Mouse (Mus musculus): ENCODE results near the gene 2410137M14Rik. TPM values are rescaled to one million over a fixed set of nuclear protein-coding genes. Genes with fewer than 3 reads are reported as not detected.
"Not testable (repeated sequence)": the region's sequence is repeated elsewhere in the genome, so short reads cannot be mapped to it uniquely, and the experiment has no call there.

The 2410137M14Rik gene
- polyA plus RNA-seq, 1 experiment, result 1.5 TPM

DNA sequence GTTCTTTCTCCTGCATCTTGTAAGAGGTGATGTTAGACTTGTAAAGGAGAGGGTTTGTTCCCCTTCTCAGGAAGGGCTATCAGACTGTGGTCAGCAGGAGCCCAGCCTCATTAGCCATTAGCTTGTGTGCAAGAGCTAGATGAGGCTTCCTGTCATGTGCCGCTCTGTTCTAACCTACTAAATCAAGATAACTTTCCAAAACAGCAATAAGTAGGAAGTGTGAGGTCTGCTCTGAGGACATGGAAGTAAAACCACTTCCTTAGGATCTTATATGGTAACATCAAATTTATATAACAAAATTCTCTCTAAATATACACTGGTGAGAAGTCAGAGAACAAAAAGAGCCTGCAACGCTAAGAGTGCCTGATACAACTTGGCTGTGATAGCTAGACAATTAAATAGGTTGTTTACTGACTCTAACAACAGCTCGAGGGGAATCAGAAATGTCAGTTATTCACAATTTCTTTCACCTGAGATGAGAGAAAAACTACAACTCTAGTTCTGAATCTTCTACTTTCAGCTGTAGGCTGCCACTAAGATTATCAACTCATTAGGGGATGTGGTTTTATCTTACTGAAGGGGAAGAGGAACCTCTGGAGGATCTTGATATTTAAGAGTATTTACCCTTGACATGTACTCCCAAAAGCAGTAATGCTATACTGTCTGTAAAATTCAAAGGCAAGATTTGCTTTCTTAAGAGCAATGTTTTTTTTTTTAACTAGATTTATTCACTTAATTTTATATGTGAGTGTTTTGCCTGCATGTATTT lies 11.5 kb upstream of the 2410137M14Rik start:
- DNase-seq (ENCODE audit: low read depth), result no peak
- TF ChIP-seq CTCF (IDR thresholded peaks at IDR 0.05; ENCODE audit: borderline replicate concordance, extremely low read depth, insufficient read depth, insufficient read length), result no peak
- TF ChIP-seq POLR2A (IDR thresholded peaks at IDR 0.05; ENCODE audit: borderline replicate concordance, extremely low read depth, insufficient read depth, insufficient read length, poor library complexity, severe bottlenecking), result no peak

DNA sequence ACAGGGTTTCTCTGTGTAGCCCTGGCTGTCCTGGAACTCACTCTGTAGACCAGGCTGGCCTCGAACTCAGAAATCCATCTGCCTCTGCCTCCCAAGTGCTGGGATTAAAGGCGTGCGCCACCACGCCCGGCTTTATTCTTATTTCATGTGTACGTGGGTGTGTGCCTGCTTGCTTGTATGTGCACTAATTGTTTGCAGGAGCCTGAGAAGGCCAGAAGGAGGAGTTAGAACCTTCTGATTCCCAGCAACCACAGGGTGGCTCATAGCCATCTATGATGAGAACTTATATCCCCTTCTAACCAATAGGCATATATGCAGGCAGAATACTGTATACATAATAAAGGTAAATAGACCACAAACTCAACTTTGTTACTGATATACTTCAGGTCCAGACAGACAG lies 9.6 kb upstream of the 2410137M14Rik start:
- DNase-seq (ENCODE audit: low read depth), result not testable (repeated sequence)

DNA sequence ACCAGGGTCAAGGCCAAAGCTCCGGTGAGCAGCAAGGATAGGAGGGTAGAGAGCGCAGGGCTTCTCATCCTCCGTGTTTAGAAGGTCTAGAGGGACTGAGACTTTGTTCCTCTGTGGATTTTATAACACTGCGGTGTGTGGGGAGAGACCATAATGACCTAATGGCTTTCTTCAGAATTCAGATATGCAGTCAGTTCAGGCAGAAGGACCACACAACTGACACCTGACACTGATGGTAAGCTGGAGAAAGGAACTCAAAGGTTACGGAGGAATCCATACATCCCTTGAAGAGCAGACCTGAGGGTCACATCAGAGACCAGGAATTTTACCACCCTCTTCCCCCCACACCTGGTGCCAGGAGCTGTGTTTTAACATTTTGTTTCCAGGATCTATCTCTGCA lies 8.4 kb upstream of the 2410137M14Rik start, which contains the start of gene H2-M5:
H2-M5 (minus strand) TSS at position 101 of the 400 bp plus-strand sequence.
- DNase-seq (ENCODE audit: low read depth), result no peak
- TF ChIP-seq CTCF (IDR thresholded peaks at IDR 0.05; ENCODE audit: borderline replicate concordance, extremely low read depth, insufficient read depth, insufficient read length) (no peak), POLR2A (IDR thresholded peaks at IDR 0.05; ENCODE audit: borderline replicate concordance, extremely low read depth, insufficient read depth, insufficient read length, poor library complexity, severe bottlenecking) (no peak)

DNA sequence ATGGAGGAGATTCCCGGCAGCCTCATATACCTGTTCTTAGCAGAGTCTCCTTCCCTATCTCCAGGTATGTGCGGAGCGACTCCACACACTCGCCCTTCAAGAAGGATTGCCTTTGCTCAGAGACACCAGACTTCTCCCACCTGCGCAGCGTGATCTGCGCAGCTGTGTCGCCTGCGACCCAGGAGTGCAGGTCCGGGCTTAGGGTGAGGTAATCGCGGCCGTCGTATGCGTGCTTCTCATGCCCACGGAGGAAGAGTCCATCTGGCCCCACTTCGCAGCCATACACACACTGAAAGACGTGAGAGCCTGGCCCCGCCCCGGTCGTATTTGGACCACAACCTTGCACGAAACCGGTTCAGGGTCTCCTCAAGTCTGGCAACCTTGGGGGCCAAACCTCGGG lies 7.4 kb upstream of the 2410137M14Rik start:
- no peak for DNase-seq (ENCODE audit: low read depth)
- TF ChIP-seq CTCF (IDR thresholded peaks at IDR 0.05; ENCODE audit: borderline replicate concordance, extremely low read depth, insufficient read depth, insufficient read length) (no peak), POLR2A (IDR thresholded peaks at IDR 0.05; ENCODE audit: borderline replicate concordance, extremely low read depth, insufficient read depth, insufficient read length, poor library complexity, severe bottlenecking) (no peak)

DNA sequence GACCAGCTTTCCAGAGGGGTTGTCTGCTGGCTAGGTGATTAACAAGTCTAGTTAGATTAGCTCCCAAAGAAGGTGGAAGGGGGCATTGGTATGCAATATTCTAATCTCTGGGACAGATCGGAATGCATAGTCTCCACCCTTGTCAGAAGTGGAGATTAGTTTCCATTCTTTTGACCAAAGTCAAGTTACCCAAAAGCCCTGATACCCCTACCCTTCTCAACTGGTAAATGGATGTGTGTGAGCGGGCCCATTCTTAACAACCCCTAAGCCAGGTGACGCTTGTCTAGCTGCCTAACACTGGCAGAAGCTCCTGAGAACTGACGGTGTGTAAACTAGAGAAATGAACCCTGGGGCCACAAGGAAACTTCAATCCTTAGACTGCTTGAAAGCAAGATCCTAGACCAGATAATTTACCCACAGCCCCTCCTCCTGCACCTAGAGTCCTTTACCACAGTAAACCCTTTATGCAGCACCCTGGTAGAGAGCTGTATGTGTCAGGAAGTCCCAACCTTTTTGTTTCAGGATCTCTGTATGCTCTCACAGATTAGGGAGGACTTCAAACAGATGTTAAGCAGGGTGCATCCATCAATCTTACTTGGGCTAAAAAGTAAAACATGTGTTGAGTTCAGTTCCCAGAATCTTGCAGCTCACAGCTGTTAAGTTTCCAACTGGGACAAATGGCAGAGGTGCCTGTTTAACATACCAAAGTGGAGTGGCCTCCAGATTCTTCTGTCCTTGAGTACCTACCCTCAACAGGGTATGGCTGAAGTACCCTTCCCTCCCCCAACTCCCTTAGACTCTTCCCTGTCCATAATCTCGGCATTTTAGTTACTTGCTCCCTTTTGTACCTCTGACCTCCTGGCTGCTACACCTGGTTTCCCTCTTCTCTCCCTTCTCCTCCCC lies 1.5 kb upstream of the 2410137M14Rik start:
- no peak for DNase-seq (ENCODE audit: low read depth)

DNA sequence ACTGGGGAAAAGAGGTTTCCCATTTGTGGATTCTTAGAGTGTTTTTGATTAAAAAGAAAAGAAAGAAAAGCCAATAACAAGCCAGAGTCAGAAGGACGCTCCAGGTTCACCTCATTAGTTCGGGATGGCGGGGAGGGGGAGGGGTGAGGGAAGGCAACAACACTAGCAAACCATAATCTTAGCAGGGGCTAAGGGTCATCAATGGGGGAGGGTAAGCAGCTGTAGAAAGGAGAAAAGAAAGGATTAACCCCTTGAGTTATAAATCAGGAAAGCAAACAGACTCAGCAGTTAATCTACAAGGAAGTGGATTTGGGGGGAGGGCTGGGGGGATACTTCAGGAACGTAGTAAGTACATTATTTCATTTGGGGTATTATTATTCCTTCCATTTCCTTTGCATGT lies 808 bp upstream of the 2410137M14Rik start:
- no peak for DNase-seq (ENCODE audit: low read depth)
- TF ChIP-seq POLR2A (IDR thresholded peaks at IDR 0.05; ENCODE audit: borderline replicate concordance, extremely low read depth, insufficient read depth, insufficient read length, poor library complexity, severe bottlenecking), result no peak
- TF ChIP-seq CTCF (IDR thresholded peaks at IDR 0.05; ENCODE audit: borderline replicate concordance, extremely low read depth, insufficient read depth, insufficient read length), result no peak

More for the DNA sequence above, 1.5 kb upstream of the 2410137M14Rik start:
- TF ChIP-seq POLR2A (IDR thresholded peaks at IDR 0.05; ENCODE audit: borderline replicate concordance, extremely low read depth, insufficient read depth, insufficient read length, poor library complexity, severe bottlenecking) (no peak), CTCF (IDR thresholded peaks at IDR 0.05; ENCODE audit: borderline replicate concordance, extremely low read depth, insufficient read depth, insufficient read length) (no peak)

DNA sequence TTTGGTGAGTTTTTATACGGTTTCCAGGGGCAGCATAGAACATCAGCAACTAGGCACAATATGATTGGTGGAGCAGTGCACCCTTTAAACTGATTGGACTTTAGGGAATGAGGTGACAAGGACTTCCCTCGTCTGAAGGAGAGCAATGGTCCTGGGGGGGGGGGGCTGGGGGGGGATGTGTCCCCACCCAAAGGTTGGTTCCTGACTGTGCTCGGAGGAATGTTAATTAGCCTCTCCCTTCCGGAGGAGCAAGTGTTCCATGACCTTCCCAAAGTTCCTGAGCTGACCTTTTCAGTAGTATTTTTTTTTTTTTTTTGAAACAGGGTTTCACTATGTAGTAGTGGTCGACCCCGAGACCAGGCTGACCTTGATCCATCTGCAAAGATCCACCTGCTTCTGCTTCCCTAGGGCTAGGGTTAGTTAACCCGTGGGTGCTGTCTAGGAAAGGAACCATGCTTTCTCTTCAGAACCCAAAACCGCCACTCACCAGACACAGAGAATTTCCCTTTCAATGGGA lies 7.7 kb downstream of the 2410137M14Rik start:
- DNase-seq (ENCODE audit: low read depth), result no peak
- TF ChIP-seq CTCF (IDR thresholded peaks at IDR 0.05; ENCODE audit: borderline replicate concordance, extremely low read depth, insufficient read depth, insufficient read length) (no peak), POLR2A (IDR thresholded peaks at IDR 0.05; ENCODE audit: borderline replicate concordance, extremely low read depth, insufficient read depth, insufficient read length, poor library complexity, severe bottlenecking) (no peak)

DNA sequence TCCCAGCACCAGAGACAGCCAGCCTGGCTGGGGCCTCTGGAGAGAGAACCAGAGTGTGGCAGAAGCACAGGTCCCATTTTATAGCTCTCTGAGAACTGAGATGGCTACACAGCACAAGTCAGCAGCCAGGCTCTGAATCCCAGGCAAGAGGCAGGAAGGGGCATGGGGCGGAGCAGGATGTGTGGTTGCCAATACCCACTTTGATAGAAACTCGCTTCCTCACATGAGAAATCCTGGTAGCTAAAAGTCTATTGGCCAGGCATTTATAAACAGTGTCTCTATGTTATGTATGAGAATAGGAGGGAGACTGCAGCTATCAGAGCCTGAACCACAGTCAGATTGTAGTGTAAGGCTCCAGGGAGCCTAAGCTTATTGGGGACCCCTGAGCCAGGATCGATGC lies 8.2 kb downstream of the 2410137M14Rik start:
- no peak for TF ChIP-seq CTCF (IDR thresholded peaks at IDR 0.05; ENCODE audit: borderline replicate concordance, extremely low read depth, insufficient read depth, insufficient read length)
- no peak for TF ChIP-seq POLR2A (IDR thresholded peaks at IDR 0.05; ENCODE audit: borderline replicate concordance, extremely low read depth, insufficient read depth, insufficient read length, poor library complexity, severe bottlenecking)
- no peak for DNase-seq (ENCODE audit: low read depth)

DNA sequence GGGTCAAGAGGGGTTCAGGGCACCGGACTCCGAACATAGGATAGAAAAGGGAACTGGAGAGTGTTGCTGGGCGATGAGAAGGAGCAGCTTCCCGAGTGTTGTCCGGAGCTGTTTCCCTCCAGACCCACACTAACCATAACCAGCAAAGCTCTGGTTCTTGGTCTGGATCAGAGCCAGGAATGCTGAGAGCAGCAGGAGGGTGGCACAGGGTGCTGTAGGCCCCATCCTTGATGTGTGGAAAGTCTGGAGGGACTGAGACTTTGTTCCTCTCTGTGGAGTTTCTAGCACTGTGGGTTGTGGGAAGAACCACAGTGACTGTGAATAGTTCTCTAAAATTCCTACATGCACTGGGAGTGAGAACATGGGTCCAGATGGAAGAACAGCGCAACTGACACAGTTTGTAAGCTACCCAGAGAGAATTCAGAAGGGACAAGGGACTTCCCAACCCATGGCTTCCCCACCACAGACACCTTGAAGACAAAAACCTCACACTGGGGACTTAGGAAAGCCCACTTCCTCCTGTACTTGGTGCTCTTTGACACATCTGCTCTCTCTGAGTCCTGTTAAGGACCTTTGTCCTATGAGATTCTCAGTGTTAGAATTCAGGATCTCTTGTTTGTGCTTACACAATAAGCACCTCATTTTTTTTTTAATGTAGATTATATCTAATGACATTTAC lies 9.7 kb downstream of the 2410137M14Rik start:
- TF ChIP-seq POLR2A (IDR thresholded peaks at IDR 0.05; ENCODE audit: borderline replicate concordance, extremely low read depth, insufficient read depth, insufficient read length, poor library complexity, severe bottlenecking) (no peak), CTCF (IDR thresholded peaks at IDR 0.05; ENCODE audit: borderline replicate concordance, extremely low read depth, insufficient read depth, insufficient read length) (no peak)
- no peak for DNase-seq (ENCODE audit: low read depth)

DNA sequence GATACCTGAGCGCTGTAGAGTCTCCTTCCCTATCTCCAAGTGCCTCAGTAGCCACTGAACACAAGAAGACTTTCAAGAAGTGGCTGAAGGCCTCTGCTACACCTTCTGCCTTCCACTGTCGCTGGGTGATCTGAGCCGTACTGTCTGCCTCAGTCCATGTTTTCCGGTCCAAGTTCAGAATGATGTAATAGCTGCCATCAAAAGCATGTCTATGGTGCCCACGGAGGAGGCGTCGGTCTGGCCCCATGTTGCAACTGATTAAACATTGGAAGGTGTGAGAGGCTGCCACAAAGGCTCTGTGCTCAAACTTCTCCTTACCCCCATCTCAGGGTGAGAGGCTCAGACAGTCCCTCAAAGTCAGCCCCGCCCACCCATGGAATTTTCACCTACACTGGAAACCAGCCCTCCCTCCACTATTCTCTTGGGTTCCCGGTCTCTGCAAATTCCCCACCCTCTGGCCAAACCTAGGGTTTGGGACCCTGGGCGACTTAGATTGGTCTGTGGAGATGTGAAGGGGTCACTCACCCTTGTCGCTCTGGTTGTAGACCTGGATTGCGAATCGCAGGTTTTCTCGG lies 10.6 kb downstream of the 2410137M14Rik start:
- no peak for DNase-seq (ENCODE audit: low read depth)
- TF ChIP-seq CTCF (IDR thresholded peaks at IDR 0.05; ENCODE audit: borderline replicate concordance, extremely low read depth, insufficient read depth, insufficient read length), result no peak
- TF ChIP-seq POLR2A (IDR thresholded peaks at IDR 0.05; ENCODE audit: borderline replicate concordance, extremely low read depth, insufficient read depth, insufficient read length, poor library complexity, severe bottlenecking), result no peak

DNA sequence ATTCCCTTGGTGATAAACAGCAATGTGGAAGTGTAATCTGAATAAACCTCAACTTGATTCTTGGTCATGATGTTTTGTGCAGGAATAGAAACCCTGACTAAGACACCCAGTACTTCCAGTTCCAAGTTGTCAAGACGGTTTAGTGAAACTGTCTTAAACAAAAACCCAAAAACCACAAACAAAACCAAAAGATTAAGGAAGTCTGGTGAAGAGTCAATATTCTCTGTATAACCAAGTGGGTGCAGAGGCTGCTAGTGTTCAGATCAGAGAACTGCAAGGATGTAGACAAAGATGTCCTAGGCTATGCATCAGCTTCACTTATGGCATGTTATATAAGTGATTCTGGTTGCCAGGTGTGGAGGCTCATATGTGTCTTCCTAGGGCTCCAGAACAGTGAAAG lies 14.2 kb downstream of the 2410137M14Rik start:
- no peak for TF ChIP-seq CTCF (IDR thresholded peaks at IDR 0.05; ENCODE audit: borderline replicate concordance, extremely low read depth, insufficient read depth, insufficient read length)
- TF ChIP-seq POLR2A (IDR thresholded peaks at IDR 0.05; ENCODE audit: borderline replicate concordance, extremely low read depth, insufficient read depth, insufficient read length, poor library complexity, severe bottlenecking), result no peak
- no peak for DNase-seq (ENCODE audit: low read depth)
